Mouse (Mus musculus) G1E (cell line): ENCODE data around the gene Fam135a.

Experiments
- CTCF ChIP-seq: IDR thresholded peaks from 2 replicates; pipeline ENCODE4 v1.5.1; 2012; ENCODE audit warnings: low read depth, low read length, inconsistent platforms, mixed read lengths
- GATA1 ChIP-seq: IDR thresholded peaks from 2 replicates; pipeline ENCODE4 v1.6.1; 2012; ENCODE audit warnings: borderline replicate concordance, low read length, inconsistent platforms, mixed read lengths
- TAL1 ChIP-seq: conservative IDR thresholded peaks from 2 replicates; pipeline ENCODE4 v1.6.1; 2012; ENCODE audit warnings: low read depth, low read length, inconsistent platforms, mixed read lengths

DNA sequence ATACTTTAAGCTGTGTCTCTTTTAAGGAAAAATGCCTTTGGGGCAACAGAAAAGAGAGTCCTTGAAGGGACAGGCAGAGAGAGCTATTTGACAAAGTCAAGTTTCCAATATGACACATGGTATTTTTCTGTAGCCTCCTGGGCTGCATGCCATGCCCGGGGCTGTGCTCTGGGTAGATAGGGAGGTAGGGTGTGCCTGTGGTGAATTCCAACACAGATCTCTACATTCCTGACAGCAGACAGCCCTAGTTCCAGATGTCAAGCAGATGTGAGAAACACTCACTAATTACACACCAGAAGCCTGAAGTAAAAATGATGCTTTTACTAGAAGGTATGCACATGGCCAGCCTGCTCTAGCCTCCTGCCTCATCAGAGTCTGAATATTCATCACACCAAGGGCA is 133.9 kb downstream of the Fam135a start:
- no peak for TF ChIP-seq CTCF
- no peak for TF ChIP-seq GATA1
- no peak for TF ChIP-seq TAL1
